Mouse (Mus musculus): ENCODE measurements around the gene Trpm4.
A peak's percentile ranks its signal among the peaks of the same experiment; 100 is the strongest.

Trpm4 gene

DNA sequence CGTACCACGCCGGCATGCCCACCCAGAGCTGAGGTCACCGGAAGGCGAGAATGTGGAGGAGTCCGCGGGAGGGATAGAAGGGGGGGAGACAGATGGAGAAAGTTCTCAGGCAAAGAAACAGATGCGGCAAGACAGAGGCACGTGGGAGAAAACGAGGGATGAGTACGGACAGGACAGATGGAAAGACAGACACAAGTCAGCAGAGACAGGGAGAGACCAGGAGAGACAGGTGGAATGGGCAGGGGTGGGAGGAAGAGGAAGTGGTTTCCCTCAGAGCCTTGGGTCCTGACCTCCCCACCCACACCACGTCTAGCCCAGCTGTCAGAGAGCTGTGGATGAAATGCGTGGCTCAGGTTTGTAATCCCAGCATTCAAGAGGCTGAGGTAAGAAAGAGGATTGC lies 13.3 kb upstream of the Trpm4 start:
- DNase-seq: no peak

GRCm38 (mm10) chr7:45343543-45343942 lies 10.0 kb upstream of the Trpm4 start:
- no peak for DNase-seq

DNA sequence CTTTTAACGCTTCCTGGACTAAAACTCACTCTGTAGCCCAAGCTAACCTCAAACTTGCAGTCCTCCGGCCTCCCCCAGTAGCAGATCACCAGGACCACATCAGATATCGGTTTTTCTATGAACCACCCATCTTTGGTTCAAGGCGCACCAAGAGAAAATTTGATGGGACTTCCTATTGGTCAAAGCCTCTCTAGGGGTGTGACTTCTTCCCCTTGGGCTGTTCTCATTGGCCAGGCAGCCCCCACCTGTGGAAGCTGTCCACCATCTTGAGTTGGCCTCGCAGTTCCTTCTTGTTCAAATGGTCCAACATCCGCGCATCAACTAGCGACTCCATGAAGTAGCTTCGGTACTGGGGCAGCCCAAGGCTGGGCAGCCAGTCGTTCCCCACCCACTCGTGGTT lies 8.5 kb upstream of the Trpm4 start:
- no peak for DNase-seq

DNA sequence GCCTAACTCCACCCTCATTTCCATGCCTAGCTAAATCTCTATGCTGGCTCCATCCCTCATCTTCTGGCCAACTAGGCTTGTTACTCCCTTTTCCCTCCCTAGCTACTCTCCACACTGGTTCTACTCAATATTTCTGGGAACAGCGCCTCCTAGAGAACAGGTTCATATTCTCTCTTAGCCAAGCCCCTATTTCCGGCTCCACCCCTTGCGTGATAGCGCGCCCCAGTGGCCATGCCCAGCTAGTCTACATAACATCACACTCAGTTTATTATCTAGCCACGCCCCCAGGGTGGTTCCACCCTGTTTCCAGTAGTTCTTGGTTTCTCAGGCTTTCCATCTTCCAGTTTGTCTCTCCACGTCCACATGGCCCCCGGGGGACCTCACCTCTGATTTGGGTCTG lies 7.7 kb upstream of the Trpm4 start:
- DNase-seq: peak; percentile 66 to 72

DNA sequence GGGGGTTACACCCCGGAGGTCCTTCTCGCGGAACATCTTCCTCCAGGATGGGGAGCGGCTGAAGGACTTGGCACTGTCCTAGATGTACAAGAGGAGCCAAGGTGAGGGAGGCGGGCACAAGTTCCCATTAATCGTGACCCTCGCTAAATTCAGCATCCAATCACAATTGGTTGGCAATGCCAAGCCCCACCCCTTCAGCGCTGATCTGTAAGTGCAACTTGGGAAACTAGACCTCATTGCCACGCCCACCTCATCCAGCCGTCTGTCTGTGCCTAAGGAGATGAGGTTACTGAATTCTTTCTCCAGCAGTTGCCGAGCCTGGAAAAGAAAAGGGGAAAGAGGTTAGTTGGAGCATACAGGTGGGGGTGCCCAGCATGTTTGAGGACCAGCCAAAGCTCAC lies 7.1 kb upstream of the Trpm4 start:
- DNase-seq: no peak

DNA sequence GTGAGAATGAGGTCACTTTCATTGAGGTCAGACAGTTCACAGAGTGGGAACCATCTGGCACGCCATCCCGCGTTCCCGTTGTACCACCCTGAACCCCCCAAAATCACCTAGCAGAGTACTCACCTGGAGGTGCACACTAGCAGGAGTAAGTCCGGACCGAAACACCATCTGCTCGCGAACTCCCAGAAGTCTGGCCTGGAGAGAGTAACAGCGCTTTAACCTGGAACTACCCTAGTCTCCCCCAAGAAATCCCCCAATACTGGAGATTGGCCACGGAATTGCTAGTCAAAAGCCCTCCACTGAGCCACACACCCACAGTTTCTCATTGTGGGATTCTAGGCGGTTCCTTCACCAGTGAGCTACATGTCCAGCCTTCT lies 6.5 kb upstream of the Trpm4 start:
- DNase-seq: no peak

DNA sequence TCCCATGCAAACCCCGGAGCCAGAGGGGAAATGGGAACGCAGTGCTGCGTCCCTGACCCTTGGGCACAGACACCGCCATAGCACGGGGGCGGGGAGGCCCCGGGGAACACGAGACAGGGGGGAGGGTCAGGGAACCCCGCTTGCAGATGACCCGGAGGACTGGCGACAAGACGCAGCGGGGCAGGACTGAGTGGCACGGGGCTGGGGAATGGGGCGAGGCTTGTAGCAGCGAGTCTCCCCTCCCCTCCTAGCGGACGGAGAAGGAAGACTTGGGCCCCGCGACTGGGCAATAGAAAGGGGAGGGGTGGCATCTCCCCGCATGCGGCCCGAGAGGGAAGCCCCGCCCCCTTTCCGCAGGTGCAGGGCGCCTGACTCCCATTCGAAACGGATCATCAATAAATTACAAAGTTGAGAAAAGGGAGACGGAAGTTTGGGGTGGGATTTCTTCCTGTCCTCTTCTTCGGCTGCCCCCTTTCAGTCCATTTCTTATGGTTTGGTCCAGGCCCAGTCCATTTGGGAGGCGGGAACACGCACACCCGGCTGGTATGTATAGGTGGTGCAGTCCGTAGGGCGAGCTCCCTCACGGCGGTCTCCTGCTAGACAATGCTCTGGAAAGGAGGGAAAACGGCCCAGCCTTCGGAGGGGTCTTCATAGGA lies 6.0 kb upstream of the Trpm4 start:
- peak; percentile 62 to 63 for DNase-seq

- DNase-seq: peak in 1 of 2 experiments; percentile 24
These were observed 4.8 kb upstream of the Trpm4 start for GRCm38 (mm10) chr7:45338161-45338911.

- no peak for DNase-seq
These were observed 3.9 kb upstream of the Trpm4 start for GRCm38 (mm10) chr7:45337469-45337868.

DNA sequence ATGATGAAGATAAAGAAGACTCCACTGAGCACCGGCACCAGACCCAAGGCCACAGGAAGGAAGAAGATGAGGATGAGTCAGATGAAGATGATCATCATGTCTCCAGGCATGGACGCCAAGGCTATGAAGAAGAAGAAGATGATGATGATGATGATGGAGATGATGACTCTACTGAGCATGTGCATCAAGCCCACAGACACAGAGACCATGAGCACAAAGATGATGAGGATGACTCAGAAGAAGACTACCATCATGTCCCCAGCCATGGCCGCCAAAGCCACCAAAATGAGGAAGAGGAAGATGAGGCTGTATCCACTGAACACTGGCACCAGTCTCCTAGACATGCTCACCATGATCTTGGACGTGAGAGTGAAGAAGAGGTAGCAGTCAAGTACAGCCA lies 2.7 kb upstream of the Trpm4 start:
- DNase-seq: no peak

DNA sequence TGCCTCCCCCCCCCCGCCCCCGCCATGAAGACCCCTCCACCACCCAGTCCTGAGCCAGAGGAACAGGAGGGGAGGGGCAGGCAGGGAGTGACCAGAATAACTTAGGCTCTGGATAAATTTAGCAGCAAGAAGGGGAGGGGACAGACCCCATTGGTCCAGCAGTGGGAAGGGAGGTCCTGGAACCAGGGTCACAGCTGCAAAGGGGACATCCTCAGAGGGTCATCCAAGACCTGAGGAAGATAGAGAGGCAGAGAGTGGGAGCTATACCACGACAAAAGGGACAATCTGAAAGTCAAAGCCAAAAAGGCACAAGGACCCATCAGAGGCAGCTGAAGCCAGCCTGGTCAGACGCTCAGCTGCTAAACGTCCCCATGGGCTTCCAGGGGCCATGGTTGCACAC lies 1.5 kb upstream of the Trpm4 start, which contains the start of gene Hrc:
TSS of gene Hrc (plus strand) at position 235 of the 400 bp plus-strand sequence.
- no peak for DNase-seq

GRCm38 (mm10) chr7:45334605-45335004 lies 1.0 kb upstream of the Trpm4 start:
- DNase-seq: no peak

DNA sequence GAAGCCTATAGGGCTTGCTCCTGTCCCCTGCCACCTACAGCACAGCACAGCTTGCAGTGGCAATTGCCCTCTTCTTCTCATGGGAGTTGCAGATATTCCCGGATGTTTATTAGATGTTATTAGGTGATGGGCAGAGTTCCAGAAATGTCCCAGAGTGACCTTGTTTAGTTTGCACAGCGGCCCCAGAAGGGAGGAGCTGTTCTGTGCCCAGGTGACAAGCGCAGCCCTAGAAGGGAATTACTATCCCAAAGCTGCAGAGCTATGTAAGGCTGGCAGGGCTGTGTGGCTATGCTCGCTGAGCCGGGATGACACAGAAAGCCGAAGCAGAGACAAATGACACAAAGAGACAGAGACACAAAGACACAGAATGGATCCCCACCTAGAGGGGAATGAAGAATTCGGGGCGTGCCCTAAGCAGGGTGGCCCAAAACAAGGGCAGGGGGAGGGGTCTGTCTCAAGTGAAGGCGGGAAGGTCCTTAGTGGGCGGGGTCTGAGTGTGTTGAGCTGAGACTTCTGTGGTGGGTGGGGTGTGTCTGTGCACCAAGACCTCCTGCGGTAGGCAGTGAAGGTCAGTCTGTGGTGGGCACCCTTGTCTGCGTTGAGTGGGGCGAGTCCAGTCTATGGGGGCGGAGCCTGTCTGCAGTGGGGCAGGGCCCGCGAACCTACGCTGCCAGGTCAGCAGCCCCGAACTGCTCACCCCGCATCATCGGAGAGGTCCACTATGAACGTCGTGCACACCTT lies 725 bp downstream of the Trpm4 start:
- no peak for DNase-seq

GRCm38 (mm10) chr7:45331502-45331901 lies 2.1 kb downstream of the Trpm4 start:
- no peak for DNase-seq

- no peak for DNase-seq
These were observed 4.6 kb downstream of the Trpm4 start for GRCm38 (mm10) chr7:45328841-45329475.

GRCm38 (mm10) chr7:45325800-45326199 lies 7.8 kb downstream of the Trpm4 start:
- no peak for DNase-seq

DNA sequence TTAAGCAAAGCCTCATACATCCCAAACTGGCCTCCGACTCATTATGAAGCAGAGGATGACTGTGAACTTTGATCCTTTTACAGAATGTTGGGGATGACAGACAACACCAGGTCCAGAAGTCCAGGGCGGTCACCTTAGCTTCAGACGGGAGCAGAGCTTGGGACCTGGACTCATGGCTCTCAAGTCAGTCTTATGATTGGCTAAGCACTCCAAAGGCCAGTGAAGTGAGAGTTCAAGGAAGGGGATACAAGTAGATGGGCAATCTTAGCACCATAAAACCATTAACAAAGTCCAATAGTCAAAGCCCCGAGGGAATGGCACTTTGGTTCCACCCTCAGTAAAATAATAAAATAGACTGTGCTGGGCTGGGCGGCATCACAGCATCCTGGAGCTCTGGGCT lies 10.5 kb downstream of the Trpm4 start:
- no peak for DNase-seq

DNA sequence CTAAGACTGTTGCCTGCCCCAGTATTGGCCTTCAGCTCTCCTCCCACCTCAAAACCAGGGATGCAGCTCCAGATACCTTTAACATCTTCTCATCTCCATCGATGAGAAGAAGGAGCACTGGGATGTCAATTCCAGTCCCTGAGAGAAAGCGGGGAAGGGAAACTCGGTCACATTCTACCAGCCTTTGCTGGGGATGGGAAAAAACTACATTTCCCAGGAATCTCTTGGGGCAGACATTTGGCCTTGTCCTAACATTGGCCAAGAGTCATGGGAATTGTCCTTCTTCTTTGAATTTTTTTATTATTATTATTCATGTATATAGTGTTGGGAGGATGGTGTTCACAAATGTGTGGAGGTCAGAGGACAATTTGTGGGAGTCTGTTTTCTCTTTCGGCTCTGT lies 11.3 kb downstream of the Trpm4 start:
- DNase-seq: no peak

DNA sequence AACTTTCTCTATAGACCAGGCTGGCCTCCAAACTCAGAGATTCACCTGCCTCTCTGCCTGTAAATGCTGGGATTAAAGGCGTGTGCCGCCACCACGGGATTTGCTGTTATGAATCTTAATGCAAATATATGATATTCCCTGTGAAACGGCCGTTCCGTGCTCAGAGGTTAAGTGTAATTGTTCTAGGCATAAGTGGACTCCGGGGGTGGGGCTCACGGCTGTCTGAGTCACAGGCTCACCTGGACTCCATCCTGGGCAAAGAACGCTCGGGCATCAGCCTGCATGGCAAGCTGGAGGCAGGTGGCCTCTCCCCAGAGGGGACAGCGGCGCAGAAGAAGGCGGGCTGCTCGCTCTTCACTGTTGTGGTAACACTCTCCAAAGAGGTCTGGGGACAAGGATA lies 17.0 kb downstream of the Trpm4 start:
- DNase-seq: no peak

- no peak for DNase-seq
These were observed 18.3 kb downstream of the Trpm4 start for GRCm38 (mm10) chr7:45315182-45315701.

GRCm38 (mm10) chr7:45313495-45313894 lies 20.1 kb downstream of the Trpm4 start:
- DNase-seq: no peak

- DNase-seq: no peak
These were observed 20.7 kb downstream of the Trpm4 start for GRCm38 (mm10) chr7:45312686-45313453.

All from cerebellum, postnatal 36 days (tissue).